Mouse (Mus musculus): ENCODE measurements around the gene Ldlrad3.

DNA sequence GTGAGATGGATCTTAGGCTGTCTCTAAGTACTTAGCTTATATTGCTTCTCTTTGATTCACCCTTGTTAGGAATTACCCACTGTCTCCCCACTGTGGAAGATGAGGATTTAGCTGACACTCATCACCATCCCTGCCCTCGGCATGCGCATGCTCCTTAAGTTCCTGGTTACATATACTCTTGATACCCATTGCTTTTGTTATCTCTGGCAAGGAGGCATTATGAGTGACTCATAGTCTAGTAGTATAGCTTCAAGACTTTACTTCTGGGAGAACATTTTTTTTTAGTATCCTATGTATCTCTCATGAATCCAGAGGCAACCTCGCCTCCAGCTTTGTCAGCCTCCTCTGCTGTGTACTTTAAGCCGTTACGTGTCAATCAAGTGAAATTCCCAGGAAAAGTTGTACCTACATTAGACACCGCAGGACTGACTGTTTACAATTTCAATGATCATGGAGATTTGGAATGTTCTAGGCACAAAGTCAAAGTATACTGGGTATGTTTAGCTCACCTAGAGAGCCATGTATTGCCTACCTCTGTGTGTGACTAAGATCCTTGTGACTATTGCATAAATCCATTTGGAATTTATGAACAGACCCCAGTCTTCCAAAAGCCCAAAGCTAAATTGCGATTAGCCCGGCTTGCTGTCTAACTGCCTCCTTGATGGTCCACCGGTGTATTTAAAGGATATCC, 202.2 kb downstream of the Ldlrad3 start:
- TF ChIP-seq CTCF (IDR thresholded peaks at IDR 0.05; ENCODE audit: extremely low read depth, insufficient read length, insufficient replicate concordance, low read depth, low read length) (no peak), POLR2A (IDR thresholded peaks at IDR 0.05; ENCODE audit: low read depth, low read length) (no peak)
